Mouse (Mus musculus) inflammation-experienced regulatory T-cells, adult 6 months (primary cell): Measurements from ENCODE around the gene Smyd4. TPM values are rescaled to one million over a fixed set of nuclear protein-coding genes. Genes with fewer than 3 reads are reported as not detected.

Experiments
- ATAC-seq: one replicate; pipeline ENCODE4 v1.8.0; 2017
- polyA plus RNA-seq, 3 experiments: library from polyadenylated mRNA; unstranded; fragments of 100-300 nt; shearing (Covaris generic); gene quantifications; one replicate each; pipeline ENCODE4 v1.2.1; 2017

Smyd4 gene
- 10 to 100 TPM; 10.8 to 25.4 (median 23.2) TPM for polyA plus RNA-seq

- peak; percentile 97 for ATAC-seq
Observed at GRCm38 (mm10) chr11:75348199-75348889, at the start of gene Smyd4, which contains the start of gene Rpa1. TSS of gene Smyd4 (plus strand) at chr11:75348433. TSS of gene Rpa1 (minus strand) at chr11:75348324.

- ATAC-seq, result no peak
Observed at GRCm38 (mm10) chr11:75298491-75298890, 49.7 kb upstream of the Smyd4 start.

- ATAC-seq, result no peak
Observed at GRCm38 (mm10) chr11:75299786-75300185, 48.4 kb upstream of the Smyd4 start.

GRCm38 (mm10) chr11:75300954-75301353 lies 47.3 kb upstream of the Smyd4 start:
- ATAC-seq, result no peak

- ATAC-seq, result no peak
Observed at GRCm38 (mm10) chr11:75304797-75305196, 43.4 kb upstream of the Smyd4 start.

GRCm38 (mm10) chr11:75308650-75309049 lies 39.6 kb upstream of the Smyd4 start:
- ATAC-seq, result no peak

GRCm38 (mm10) chr11:75310813-75311212 lies 37.4 kb upstream of the Smyd4 start:
- no peak for ATAC-seq

GRCm38 (mm10) chr11:75311751-75312150 lies 36.5 kb upstream of the Smyd4 start:
- ATAC-seq, result no peak

- ATAC-seq, result no peak
Observed at GRCm38 (mm10) chr11:75313834-75314233, 34.4 kb upstream of the Smyd4 start.

- ATAC-seq, result peak; percentile 85
Observed at GRCm38 (mm10) chr11:75318351-75319221, 29.6 kb upstream of the Smyd4 start.

- ATAC-seq, result peak; percentile 4
Observed at GRCm38 (mm10) chr11:75319246-75319645, 29.0 kb upstream of the Smyd4 start.

- no peak for ATAC-seq
Observed at GRCm38 (mm10) chr11:75323326-75323737, 24.9 kb upstream of the Smyd4 start.

- ATAC-seq, result no peak
Observed at GRCm38 (mm10) chr11:75324433-75324832, 23.8 kb upstream of the Smyd4 start.

- no peak for ATAC-seq
Observed at GRCm38 (mm10) chr11:75325116-75325968, 22.9 kb upstream of the Smyd4 start.

GRCm38 (mm10) chr11:75325969-75326311 lies 22.3 kb upstream of the Smyd4 start:
- ATAC-seq, result no peak

- peak; percentile 93 for ATAC-seq
Observed at GRCm38 (mm10) chr11:75336676-75337075, 11.6 kb upstream of the Smyd4 start.

- ATAC-seq, result peak; percentile 33
Observed at GRCm38 (mm10) chr11:75337246-75337645, 11.0 kb upstream of the Smyd4 start.

- no peak for ATAC-seq
Observed at GRCm38 (mm10) chr11:75340076-75340475, 8.2 kb upstream of the Smyd4 start.

GRCm38 (mm10) chr11:75340698-75341345 lies 7.4 kb upstream of the Smyd4 start:
- no peak for ATAC-seq

- no peak for ATAC-seq
Observed at GRCm38 (mm10) chr11:75343096-75343495, 5.1 kb upstream of the Smyd4 start.

- no peak for ATAC-seq
Observed at GRCm38 (mm10) chr11:75344163-75344562, 4.1 kb upstream of the Smyd4 start.

GRCm38 (mm10) chr11:75344716-75345115 lies 3.5 kb upstream of the Smyd4 start:
- no peak for ATAC-seq
